Mouse (Mus musculus) forebrain, embryonic 10.5 days (tissue): ENCODE results near the gene Lrrc8a. TPM values are rescaled to one million over a fixed set of nuclear protein-coding genes. Genes with fewer than 3 reads are reported as not detected.

Source experiments
- DNase-seq: peaks from one replicate; pipeline ENCODE4 v3.0.0-alpha.2; 2017; ENCODE audit warnings: low spot score; ENCODE audit errors: extremely low spot score
- H3K27ac ChIP-seq: fragments of 300-500 bp; sonication (generic); 2 replicates; pipeline ENCODE4 v1.5.1; 2016; ENCODE audit warnings: mild to moderate bottlenecking
- H3K27me3 ChIP-seq: fragments of 300-500 bp; sonication (generic); 2 replicates; pipeline ENCODE4 v1.6.1; 2016; ENCODE audit warnings: mild to moderate bottlenecking; ENCODE audit not compliant: poor library complexity, severe bottlenecking
- H3K36me3 ChIP-seq: fragments of 300-500 bp; sonication (generic); replicated peaks from 2 replicates; pipeline ENCODE4 v1.6.1; 2016; ENCODE audit warnings: mild to moderate bottlenecking, moderate library complexity
- H3K4me1 ChIP-seq: fragments of 300-500 bp; sonication (generic); 2 replicates; pipeline ENCODE4 v1.6.1; 2016
- H3K4me3 ChIP-seq: fragments of 300-500 bp; sonication (generic); 2 replicates; pipeline ENCODE4 v1.5.1; 2016; ENCODE audit warnings: mild to moderate bottlenecking, moderate library complexity
- H3K9me3 ChIP-seq: fragments of 300-500 bp; sonication (generic); 2 replicates; pipeline ENCODE4 v1.6.1; 2016; ENCODE audit warnings: mild to moderate bottlenecking, moderate library complexity
- WGBS: fragments of 180-500 bp; shearing (Covaris S2); methylation state at CpG from one replicate; pipeline ENCODE4 v1.1.7; 2016; 5-methylcytosine and 5-hydroxymethylcytosine counted together
- polyA plus RNA-seq: library from polyadenylated mRNA; unstranded; fragments of >200 nt; fragmentation: Nextera tagmentation; extraction: Ambion mirVana; gene quantifications from 2 replicates; pipeline ENCODE4 v1.2.1, GENCODE M21; 2016

Lrrc8a gene
- polyA plus RNA-seq, 1 experiment from 2014 or later, result 41.5 TPM

DNA sequence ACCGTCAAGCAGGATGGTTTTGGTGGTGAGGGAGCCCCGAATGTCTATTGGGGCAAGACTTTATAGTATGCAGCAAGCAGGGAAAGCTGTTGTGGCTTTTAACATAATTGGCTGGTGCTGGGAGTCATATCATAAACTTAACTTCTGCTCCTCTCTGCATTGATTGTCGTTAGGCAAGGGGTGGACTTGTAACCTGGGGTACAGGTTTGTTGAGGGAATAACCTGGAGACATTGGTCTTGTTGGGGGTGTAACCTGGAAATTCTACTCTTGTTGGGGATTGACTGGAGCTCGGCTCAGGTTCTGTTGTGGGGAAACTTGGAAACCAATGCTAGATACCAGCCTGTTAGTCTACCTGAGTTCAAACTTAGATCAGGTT lies 25.4 kb upstream of the Lrrc8a start:
- 79% methylated on average over 4 of the region's 4 CpGs for WGBS
- H3K9me3 ChIP-seq, result no peaks in the 10 kb centered on the region
- no peak for DNase-seq
- H3K36me3 ChIP-seq, result no peaks in the 10 kb centered on the region
- no peak overlapping the region for H3K27ac ChIP-seq
- no peak overlapping the region for H3K4me3 ChIP-seq
- H3K27me3 ChIP-seq, result no peaks in the 10 kb centered on the region
- H3K4me1 ChIP-seq, result peaks cover 7% of the 10 kb centered on the region

DNA sequence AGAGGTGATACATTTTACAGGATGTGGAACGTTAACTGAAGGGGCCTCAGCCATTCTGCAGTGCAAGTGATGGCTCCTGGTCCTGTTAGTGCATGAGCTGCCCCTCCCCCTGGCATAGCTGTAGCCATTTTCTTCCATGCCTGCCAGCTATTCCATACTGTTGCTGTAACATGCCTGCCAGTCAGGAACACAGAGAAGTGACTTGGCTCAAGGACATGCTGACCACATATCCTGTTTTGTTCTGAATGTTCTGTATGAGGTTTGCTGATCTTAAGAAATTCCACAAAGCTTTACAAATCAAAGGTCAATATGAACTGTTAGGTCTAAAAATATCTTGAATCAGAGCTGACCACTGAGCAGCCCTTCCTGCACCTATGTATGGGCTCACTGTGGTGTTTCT lies 24.6 kb upstream of the Lrrc8a start:
- Histone ChIP-seq H3K4me1 (peaks cover 7% of the 10 kb centered on the region), H3K27me3 (no peaks in the 10 kb centered on the region), H3K36me3 (no peaks in the 10 kb centered on the region), H3K27ac (no peak overlapping the region), H3K9me3 (no peaks in the 10 kb centered on the region), H3K4me3 (no peak overlapping the region)
- WGBS, result 85% methylated on average over 1 of the region's 1 CpGs
- no peak for DNase-seq

DNA sequence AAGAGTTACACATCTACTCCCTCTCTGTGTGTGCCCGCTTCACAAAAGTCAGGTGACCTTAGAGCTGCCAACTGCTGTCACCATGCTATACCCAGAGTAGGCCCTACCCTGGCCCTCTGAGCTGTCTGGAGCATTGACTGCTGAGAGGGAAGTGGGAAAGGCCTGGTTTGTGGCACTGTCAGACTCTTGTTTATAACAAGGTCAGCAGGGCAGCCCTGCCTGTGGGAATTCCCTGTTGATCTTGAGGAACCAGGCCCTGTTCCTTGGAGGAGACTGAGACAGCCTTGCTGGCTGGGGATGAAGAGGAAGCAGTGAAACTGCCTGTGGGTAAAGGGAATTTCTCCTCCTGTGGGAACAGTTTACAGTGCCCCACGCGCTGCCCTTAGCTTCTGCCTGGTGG lies 22.8 kb upstream of the Lrrc8a start:
- Histone ChIP-seq H3K36me3 (no peaks in the 10 kb centered on the region), H3K4me3 (no peak overlapping the region), H3K27me3 (no peaks in the 10 kb centered on the region), H3K4me1 (peaks cover 7% of the 10 kb centered on the region), H3K27ac (no peak overlapping the region), H3K9me3 (no peaks in the 10 kb centered on the region)
- DNase-seq, result no peak
- 98% methylated on average over 3 of the region's 3 CpGs for WGBS

DNA sequence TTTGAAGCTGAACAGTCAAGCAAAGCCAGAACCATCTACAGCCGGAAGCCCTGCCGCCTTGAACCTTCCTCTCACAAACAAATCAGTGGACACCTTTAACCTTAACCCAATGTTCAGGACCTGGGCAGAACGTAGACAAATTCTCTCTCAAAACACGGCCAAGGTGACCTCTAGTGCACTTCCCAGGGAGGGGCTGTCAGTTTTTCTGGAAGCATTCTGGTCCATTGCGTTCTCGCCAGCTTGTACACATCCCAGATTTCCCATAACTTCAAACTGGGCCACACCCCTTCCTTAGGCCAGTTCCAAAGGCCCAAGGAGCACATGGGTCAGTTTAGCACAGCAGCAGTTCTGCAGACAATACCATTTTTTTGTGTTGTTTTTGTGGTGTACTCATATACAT lies 22.0 kb upstream of the Lrrc8a start:
- no peaks in the 10 kb centered on the region for H3K27me3 ChIP-seq
- no peaks in the 10 kb centered on the region for H3K36me3 ChIP-seq
- no peak overlapping the region for H3K27ac ChIP-seq
- H3K4me3 ChIP-seq, result no peak overlapping the region
- no peak for DNase-seq
- H3K9me3 ChIP-seq, result no peaks in the 10 kb centered on the region
- H3K4me1 ChIP-seq, result peaks cover 3% of the 10 kb centered on the region
- 90% methylated on average over 6 of the region's 6 CpGs for WGBS

DNA sequence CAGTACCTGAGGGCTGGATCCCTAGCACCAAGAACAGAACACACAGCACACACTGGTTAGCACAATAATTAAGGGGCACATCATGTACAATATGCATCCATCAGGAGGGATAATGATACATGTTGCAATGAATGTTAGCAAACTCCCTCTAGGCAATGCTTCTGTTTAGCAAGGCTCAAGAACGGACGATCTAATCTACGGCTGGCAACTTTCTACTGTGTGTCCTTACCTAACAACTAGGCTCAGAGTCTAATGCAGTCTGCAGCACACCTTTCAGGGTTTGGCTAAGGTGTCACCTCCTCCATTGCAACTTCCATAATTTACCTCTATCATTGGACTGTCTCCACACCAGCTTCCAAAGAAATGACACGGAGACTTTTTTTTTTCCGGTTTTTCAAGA lies 21.2 kb upstream of the Lrrc8a start:
- WGBS, result 93% methylated on average over 5 of the region's 5 CpGs
- no peaks in the 10 kb centered on the region for H3K9me3 ChIP-seq
- no peak for DNase-seq
- no peaks in the 10 kb centered on the region for H3K27me3 ChIP-seq
- no peak overlapping the region for H3K4me3 ChIP-seq
- no peaks in the 10 kb centered on the region for H3K4me1 ChIP-seq
- H3K36me3 ChIP-seq, result no peaks in the 10 kb centered on the region
- H3K27ac ChIP-seq, result no peak overlapping the region

DNA sequence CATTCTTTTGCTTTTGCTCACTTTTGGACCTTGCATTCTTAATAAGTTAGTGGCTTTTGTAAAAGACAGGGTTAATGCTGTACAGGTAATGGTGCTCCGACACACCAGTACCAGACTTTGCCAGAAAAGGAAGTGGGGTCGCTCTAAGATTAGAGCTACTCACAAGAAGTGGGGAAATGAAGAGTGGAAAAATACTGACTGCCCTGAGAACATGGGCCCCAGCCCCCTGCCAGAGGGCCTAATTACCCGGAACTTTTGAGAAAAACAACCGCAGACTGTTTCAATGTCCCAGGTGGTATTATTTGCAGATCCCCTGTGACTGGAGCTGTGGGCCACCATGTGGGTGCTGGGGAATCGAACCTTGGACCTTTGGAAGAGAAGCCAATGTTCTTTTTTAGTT lies 1.9 kb upstream of the Lrrc8a start:
- Histone ChIP-seq H3K36me3 (peaks cover 15% of the 10 kb centered on the region), H3K9me3 (peaks cover 8% of the 10 kb centered on the region), H3K4me3 (no peak overlapping the region), H3K27me3 (no peaks in the 10 kb centered on the region), H3K27ac (no peak overlapping the region), H3K4me1 (peaks cover 35% of the 10 kb centered on the region)
- no peak for DNase-seq
- WGBS, result 91% methylated on average over 5 of the region's 5 CpGs

DNA sequence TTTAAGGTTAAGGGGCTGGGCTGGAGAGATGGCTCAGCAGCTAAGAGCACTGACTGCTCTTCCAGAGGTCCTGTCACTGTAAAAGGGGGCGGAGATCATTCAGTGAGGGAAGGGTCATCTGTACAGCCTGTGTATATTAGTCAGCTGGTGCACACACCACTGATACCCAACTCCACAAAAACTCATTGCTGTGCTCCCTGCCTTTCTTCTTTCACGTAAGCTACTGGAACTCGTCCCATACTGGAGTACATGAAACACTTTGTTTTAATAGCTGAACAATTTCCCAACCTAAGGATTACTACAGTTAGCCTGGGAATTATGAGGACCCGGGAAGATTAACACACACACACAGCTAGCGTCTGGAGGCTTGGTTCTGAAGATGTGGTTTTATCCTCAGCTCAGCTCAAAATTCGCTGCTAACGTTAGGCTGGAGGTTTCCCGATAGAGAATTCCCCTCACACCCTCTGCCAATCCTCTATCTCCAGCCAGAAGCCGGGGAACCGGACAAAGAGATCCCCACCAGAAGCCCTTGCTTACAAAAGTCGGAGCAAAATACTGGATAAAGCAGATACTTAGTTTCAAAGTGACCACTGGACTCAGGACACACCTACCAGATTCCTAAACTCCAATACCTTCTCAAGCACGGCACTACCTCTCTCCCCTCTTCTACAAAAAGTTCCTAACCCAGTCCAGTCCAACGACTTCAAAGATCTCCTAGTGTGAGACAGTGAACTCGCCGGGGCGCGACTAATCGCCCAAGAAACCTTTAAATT lies 903 bp upstream of the Lrrc8a start:
- Histone ChIP-seq H3K27ac (peak overlapping the region; percentile 95), H3K36me3 (peaks cover 25% of the 10 kb centered on the region), H3K4me3 (peak overlapping the region; percentile 98), H3K9me3 (peaks cover under 1% of the 10 kb centered on the region; the same call in 1 of the 2 replicates), H3K27me3 (no peaks in the 10 kb centered on the region), H3K4me1 (peaks cover 35% of the 10 kb centered on the region)
- DNase-seq, result no peak
- WGBS, result 7% methylated on average over 18 of the region's 18 CpGs

DNA sequence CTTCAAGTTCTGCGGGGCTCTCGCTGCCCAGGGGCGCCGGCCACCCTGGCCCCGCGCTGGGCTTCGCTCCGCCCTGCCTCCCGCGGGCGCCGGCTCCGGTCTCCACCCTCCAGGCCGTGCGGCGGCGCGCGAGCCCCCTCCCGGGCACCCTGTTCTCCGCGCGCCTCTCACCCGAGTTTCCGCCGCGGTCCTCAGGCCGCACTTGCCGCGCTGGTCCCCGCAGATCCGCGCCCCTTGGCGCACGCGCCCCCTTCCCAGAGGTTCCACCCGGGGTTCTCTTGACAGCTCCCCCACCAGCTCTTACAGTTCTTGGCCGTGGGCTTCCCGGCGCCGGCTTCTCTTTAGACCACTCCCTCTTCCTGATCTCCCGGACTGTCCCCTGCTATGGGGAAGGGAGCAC lies 366 bp downstream of the Lrrc8a start:
- Histone ChIP-seq H3K27me3 (no peaks in the 10 kb centered on the region), H3K4me3 (peak overlapping the region; percentile 98), H3K27ac (peak overlapping the region; percentile 95), H3K36me3 (peaks cover 38% of the 10 kb centered on the region), H3K9me3 (no peaks in the 10 kb centered on the region), H3K4me1 (peaks cover 41% of the 10 kb centered on the region)
- DNase-seq, result no peak
- WGBS, result under 1% methylated on average over 42 of the region's 42 CpGs

DNA sequence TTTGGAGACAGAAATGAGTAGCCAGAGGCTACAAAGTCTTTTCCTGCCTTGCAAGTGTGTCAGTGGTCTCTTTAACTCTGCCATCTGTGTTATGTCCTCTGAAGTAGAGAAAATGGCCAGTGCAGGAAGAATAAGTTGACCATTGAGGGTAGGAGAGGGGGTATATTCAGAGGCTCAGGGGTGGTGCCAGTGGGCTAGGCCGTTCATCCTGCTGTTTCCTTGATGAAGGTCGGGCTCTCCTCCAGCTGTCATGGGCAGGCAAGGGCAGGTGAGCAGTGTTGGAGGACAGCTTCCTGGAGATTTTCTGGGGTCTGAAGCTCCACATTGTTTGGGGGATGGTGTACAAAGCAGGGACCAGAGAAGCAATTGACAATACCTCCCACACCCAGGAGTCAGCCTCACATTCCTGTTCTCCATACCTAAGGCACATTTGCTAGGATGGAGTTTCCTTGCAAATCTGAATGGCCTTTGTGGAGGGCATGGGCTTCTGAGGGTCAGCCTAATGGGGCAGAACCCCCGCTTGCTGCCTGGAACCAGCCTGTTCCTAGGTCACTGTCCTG lies 1.5 kb downstream of the Lrrc8a start:
- Histone ChIP-seq H3K27ac (no peak overlapping the region; the same call in 1 of the 2 replicates), H3K4me1 (peaks cover 41% of the 10 kb centered on the region), H3K9me3 (no peaks in the 10 kb centered on the region), H3K4me3 (peak overlapping the region; percentile 98), H3K27me3 (no peaks in the 10 kb centered on the region), H3K36me3 (peaks cover 49% of the 10 kb centered on the region)
- DNase-seq, result no peak
- WGBS, result 85% methylated on average over 3 of the region's 3 CpGs

DNA sequence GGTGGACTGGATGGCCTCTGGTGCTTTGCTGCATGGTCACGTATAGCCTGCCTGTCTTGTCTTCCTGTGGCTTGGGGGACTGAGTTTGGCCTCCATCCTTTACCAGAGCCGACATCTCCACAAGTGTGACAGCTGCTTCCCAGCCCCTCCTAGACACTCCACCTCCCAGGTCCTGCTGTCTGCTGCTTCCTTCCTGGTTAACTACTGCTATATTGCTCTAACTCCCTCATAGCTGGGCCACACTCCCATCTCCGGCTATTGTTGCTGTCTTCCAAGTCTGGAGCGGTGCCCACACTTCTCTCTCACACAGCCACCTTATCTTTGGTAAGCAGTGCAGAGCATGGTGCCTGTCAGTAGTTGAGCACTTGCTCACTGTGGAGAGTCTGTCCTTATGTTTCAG lies 2.3 kb downstream of the Lrrc8a start:
- no peaks in the 10 kb centered on the region for H3K9me3 ChIP-seq
- H3K4me1 ChIP-seq, result peaks cover 41% of the 10 kb centered on the region
- H3K27ac ChIP-seq, result no peak overlapping the region
- WGBS, result 91% methylated on average over 4 of the region's 4 CpGs
- peaks cover 57% of the 10 kb centered on the region for H3K36me3 ChIP-seq
- no peak for DNase-seq
- no peaks in the 10 kb centered on the region for H3K27me3 ChIP-seq
- peak overlapping the region; percentile 98; the same call in 1 of the 2 replicates for H3K4me3 ChIP-seq

DNA sequence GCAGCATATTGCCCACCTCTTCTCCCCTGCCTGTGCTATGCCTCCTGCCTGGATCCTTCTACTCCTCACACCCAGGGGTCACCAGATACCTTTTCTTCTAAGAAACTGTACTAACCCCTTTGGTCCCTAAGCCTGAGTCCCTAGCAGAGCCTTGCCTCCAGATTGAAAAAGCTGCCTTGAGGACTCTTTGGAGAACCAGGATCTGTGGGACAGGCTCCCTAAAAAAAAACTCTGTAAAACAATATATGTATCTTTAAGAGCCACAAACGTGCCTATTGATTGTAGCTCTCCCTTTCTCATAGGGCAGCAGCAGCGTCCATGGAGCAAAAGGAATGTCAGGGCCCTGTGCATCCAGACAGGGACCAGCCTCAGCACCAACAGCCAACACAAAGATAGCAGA lies 2.8 kb downstream of the Lrrc8a start, which contains the start of gene Gm28035:
Gm28035 (plus strand) TSS at position 301 of the 400 bp plus-strand sequence.
- Histone ChIP-seq H3K27ac (no peak within 1 kb of the TSS), H3K36me3 (peaks cover 62% of the 10 kb centered on the region), H3K27me3 (no peaks in the 10 kb centered on the region), H3K4me1 (peaks cover 41% of the 10 kb centered on the region), H3K4me3 (peak within 1 kb of the TSS; percentile 98; the same call in 1 of the 2 replicates), H3K9me3 (no peaks in the 10 kb centered on the region)
- DNase-seq, result no peak
- 85% methylated on average over 2 of the region's 2 CpGs for WGBS

DNA sequence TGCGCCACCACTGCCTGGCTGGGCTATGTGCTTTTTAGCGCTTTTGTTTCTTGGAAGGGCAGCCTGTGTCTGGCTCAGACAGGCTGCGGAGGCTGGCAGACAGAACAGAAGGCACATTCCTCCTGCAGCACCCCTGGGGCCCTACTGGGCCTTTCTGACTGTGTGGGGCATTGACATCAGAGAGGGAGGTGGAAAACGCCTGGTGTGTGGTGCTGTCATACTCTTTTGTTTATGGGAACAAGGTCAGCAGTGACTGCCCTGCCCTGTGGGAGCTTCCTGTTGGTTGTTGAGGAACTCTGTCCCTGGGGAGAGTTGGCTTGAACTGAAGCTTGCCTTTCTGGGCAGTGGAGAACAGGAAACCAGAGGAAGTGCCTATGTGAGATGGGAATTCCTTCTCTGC lies 5.0 kb downstream of the Lrrc8a start:
- Histone ChIP-seq H3K4me1 (peaks cover 30% of the 10 kb centered on the region), H3K36me3 (peaks cover 81% of the 10 kb centered on the region), H3K4me3 (no peak overlapping the region), H3K9me3 (no peaks in the 10 kb centered on the region), H3K27me3 (no peaks in the 10 kb centered on the region), H3K27ac (no peak overlapping the region)
- 60% methylated on average over 4 of the region's 4 CpGs for WGBS
- no peak for DNase-seq

DNA sequence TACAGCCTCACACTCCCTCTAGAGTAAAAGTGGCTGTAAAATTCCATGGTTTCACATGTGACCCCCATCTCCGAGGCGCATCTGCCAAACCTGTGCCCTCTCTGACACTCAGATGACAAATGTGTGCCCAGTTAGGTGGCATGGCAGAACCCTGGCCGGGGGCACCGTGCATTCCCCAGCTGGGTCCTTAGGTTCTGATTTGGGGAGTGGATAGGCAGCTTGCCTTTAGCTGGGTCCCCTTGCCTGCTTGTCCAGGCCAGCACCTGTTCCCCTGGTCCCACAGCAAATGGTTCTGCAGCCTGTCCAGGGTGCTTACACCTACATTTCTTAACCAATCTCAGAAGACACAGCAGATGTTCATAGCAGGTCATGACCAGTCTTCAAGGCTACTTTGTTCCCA lies 5.9 kb downstream of the Lrrc8a start:
- H3K4me1 ChIP-seq, result peaks cover 28% of the 10 kb centered on the region
- no peaks in the 10 kb centered on the region for H3K27me3 ChIP-seq
- DNase-seq, result no peak
- no peak overlapping the region for H3K4me3 ChIP-seq
- WGBS, result 94% methylated on average over 4 of the region's 4 CpGs
- no peaks in the 10 kb centered on the region for H3K9me3 ChIP-seq
- H3K36me3 ChIP-seq, result peaks cover 90% of the 10 kb centered on the region
- no peak overlapping the region for H3K27ac ChIP-seq
